Mouse (Mus musculus) spleen, adult 2 months (tissue): ENCODE results near the gene Xrcc4.

Experiments used
- CTCF ChIP-seq: fragments of 200-500 bp; IDR thresholded peaks from 2 replicates; pipeline ENCODE4 v1.5.1; 2011; ENCODE audit warnings: mild to moderate bottlenecking, inconsistent platforms; ENCODE audit not compliant: insufficient read depth, insufficient read length, insufficient replicate concordance; ENCODE audit errors: extremely low read depth
- POLR2A ChIP-seq: fragments of 200-500 bp; IDR thresholded peaks from 2 replicates; pipeline ENCODE4 v1.6.1; 2011; ENCODE audit warnings: low read depth, low read length, inconsistent platforms

GRCm38 (mm10) chr13:89883523-89883922, 205.9 kb downstream of the Xrcc4 start:
- TF ChIP-seq CTCF (no peak), POLR2A (no peak)
